8 mouse cellular contexts compared by ENCODE assay signal in genomic region chr9:60794210-60794840, GRCm38 (mm10). TPM values are rescaled to one million over a fixed set of nuclear protein-coding genes. Genes with fewer than 3 reads are reported as not detected.
DNase-seq lines count a peak whose midpoint lies in the region; ATAC-seq lines count a peak whose summit lies in the region.

Gene Uaca, plus strand, starts transcription at chr9:60794542.

- H3K9me3 ChIP-seq in intestine, embryonic 16.5 days (ENCODE audit: control insufficient read depth, low read length), result no peaks in the 10 kb centered on the region

- no peaks in the 10 kb centered on the region for H3K36me3 ChIP-seq in intestine, embryonic 16.5 days (ENCODE audit: control insufficient read depth, insufficient read depth, low read length)

- peaks cover 7% of the 10 kb centered on the region; the same call in 1 of the 2 replicates for H3K4me1 ChIP-seq in intestine, embryonic 16.5 days (ENCODE audit: control insufficient read depth, insufficient read depth, low read length)

- peak within 1 kb of the TSS; percentile 90 for H3K9ac ChIP-seq in intestine, embryonic 16.5 days (ENCODE audit: low read depth, low read length)

- peak within 1 kb of the TSS; percentile 81 for H3K4me2 ChIP-seq in intestine, embryonic 16.5 days (ENCODE audit: low read depth, low read length)

- peak; percentile 97 for ATAC-seq in intestine, embryonic 16.5 days
- ATAC-seq in megakaryocyte progenitor cell, adult 5-6 weeks (replicated peaks; ENCODE audit: poor library complexity), result peak; percentile 66
- no peak for ATAC-seq in activated CD4-positive, CD25-positive, alpha-beta regulatory T cell, adult 4 months

- intact Hi-C loops in left cerebral cortex, postnatal 14 days (cut with DNase I), result no loop called here

- DNase-seq in adrenal gland, postnatal 14 days, result peak; percentile 96
- DNase-seq in embryo, embryonic 11.5 days (ENCODE audit: low read depth, low spot score), result peak; percentile 90
- DNase-seq in gastrocnemius, postnatal 4 days (ENCODE audit: low spot score in 2 of 2), result peak; percentile 92 to 94
- DNase-seq in left cerebral cortex, postnatal 14 days (ENCODE audit: low spot score in 2 of 2), result peak; percentile 87 to 88
- DNase-seq in skeletal muscle tissue, adult 2 months (ENCODE audit: low read depth, low spot score), result peak; percentile 94

- peak within 1 kb of the TSS; percentile 92 for H3K27ac ChIP-seq in intestine, embryonic 16.5 days (ENCODE audit: low read length)

- H3K4me3 ChIP-seq in intestine, embryonic 16.5 days (ENCODE audit: low read length), result peak within 1 kb of the TSS; percentile 95

- no peaks in the 10 kb centered on the region for H3K27me3 ChIP-seq in intestine, embryonic 16.5 days (replicated peaks; ENCODE audit: control insufficient read depth, insufficient read depth, low read length)

- WGBS in intestine, embryonic 16.5 days, result under 1% methylated on average over 45 of the region's 45 CpGs

RNA-seq across cellular contexts. Expression of gene Uaca, which starts in this region (rescaled TPM):
- 42.3 and 51.9 TPM in 2 replicates for total RNA-seq in adrenal gland, postnatal 14 days (2021)
- total RNA-seq in gastrocnemius, postnatal 4 days (2021), result 100 to 1,000 TPM in 1 of 2 experiments, 10 to 100 TPM in 1; 84.9 to 105 TPM
- polyA plus RNA-seq in intestine, embryonic 16.5 days (2015; fragmentation: Nextera tagmentation; extraction: Ambion mirVana), result 56.8 and 60.7 TPM in 2 replicates
- total RNA-seq in left cerebral cortex, postnatal 14 days (2021), result 10 to 100 TPM; 10.9 to 12.3 TPM
- total RNA-seq in megakaryocyte progenitor cell, adult 5-6 weeks (2015), result 0.61 and 1.1 TPM in 2 replicates
- 2.9 and 3.3 TPM in 2 replicates for total RNA-seq in megakaryocyte progenitor cell, adult 5-6 weeks (2017)
- not detected for polyA plus RNA-seq in activated CD4-positive, CD25-positive, alpha-beta regulatory T cell, adult 4 months (2017; shearing (Covaris generic))

Comparison
In these comparisons a context has a peak if more than half of its experiments do, and no peak if none do; other contexts are left out.
1. RNA of gene Uaca (polyA plus RNA-seq): 56.8 to 60.7 TPM in intestine, embryonic 16.5 days; not detected in activated CD4-positive, CD25-positive, alpha-beta regulatory T cell, adult 4 months; every median in the first group is over 10 times any median in the second.
2. Peak in every context shown above with its lines, with median percentiles within 50 percentile points of each other: DNase-seq.